Mouse (Mus musculus): ENCODE results near the gene Hils1. TPM values are rescaled to one million over a fixed set of nuclear protein-coding genes. Genes with fewer than 3 reads are reported as not detected.

Gene Hils1
- polyA plus RNA-seq, 1 experiment: not detected

- Histone ChIP-seq H3K4me1 (ENCODE audit: control insufficient read depth, insufficient read depth, low read length) (peaks cover 3% of the 10 kb centered on the region; the same call in 1 of the 2 replicates), H3K4me3 (ENCODE audit: insufficient read depth, low read length) (no peak overlapping the region), H3K27ac (ENCODE audit: insufficient read depth, low read length) (no peak overlapping the region)
- TF ChIP-seq POLR2A (IDR thresholded peaks at IDR 0.05; ENCODE audit: extremely low read depth, insufficient read depth, low read length) (no peak), CTCF (IDR thresholded peaks at IDR 0.05; ENCODE audit: extremely low read depth, insufficient read depth, low read length) (no peak)
Observed at GRCm38 (mm10) chr11:94934526-94934925, 32.9 kb upstream of the Hils1 start.

GRCm38 (mm10) chr11:94936045-94936444, 31.3 kb upstream of the Hils1 start, which contains the start of gene Col1a1:
TSS of gene Col1a1 (plus strand) at chr11:94936224.
- H3K27ac ChIP-seq (ENCODE audit: insufficient read depth, low read length): no peak within 1 kb of the TSS
- H3K4me3 ChIP-seq (ENCODE audit: insufficient read depth, low read length): no peak within 1 kb of the TSS
- TF ChIP-seq POLR2A (IDR thresholded peaks at IDR 0.05; ENCODE audit: extremely low read depth, insufficient read depth, low read length) (no peak), CTCF (IDR thresholded peaks at IDR 0.05; ENCODE audit: extremely low read depth, insufficient read depth, low read length) (no peak)
- H3K4me1 ChIP-seq (ENCODE audit: control insufficient read depth, insufficient read depth, low read length): peaks cover 3% of the 10 kb centered on the region; the same call in 1 of the 2 replicates

DNA sequence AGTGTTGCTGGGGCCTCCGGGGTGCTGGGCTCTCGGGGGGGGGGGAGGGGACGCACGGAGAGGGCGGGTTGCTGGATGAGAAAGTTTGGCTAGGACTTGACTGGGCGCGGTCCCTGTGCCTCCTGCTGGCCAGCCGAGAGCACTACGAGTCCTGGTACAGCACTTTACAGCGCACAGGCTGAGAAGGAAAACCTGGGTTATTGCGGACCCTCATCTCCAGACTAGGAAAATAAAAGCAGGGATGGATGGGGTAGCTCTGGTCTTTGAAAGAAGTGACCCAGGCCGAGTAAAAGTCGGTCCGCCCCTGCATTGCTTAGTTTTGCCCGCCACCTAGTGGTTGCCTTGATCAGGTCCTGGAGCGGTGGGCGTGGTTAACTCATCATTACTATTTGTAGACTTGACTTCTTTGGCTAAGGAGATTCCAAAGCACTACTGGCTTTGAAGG, 30.5 kb upstream of the Hils1 start:
- TF ChIP-seq POLR2A (IDR thresholded peaks at IDR 0.05; ENCODE audit: extremely low read depth, insufficient read depth, low read length) (no peak), CTCF (IDR thresholded peaks at IDR 0.05; ENCODE audit: extremely low read depth, insufficient read depth, low read length) (peak; percentile 78)
- Histone ChIP-seq H3K27ac (ENCODE audit: insufficient read depth, low read length) (no peak overlapping the region), H3K4me3 (ENCODE audit: insufficient read depth, low read length) (no peak overlapping the region), H3K4me1 (ENCODE audit: control insufficient read depth, insufficient read depth, low read length) (peaks cover 3% of the 10 kb centered on the region; the same call in 1 of the 2 replicates)

GRCm38 (mm10) chr11:94937335-94937781, 30.0 kb upstream of the Hils1 start:
- H3K4me3 ChIP-seq (ENCODE audit: insufficient read depth, low read length): no peak overlapping the region
- peaks cover 3% of the 10 kb centered on the region; the same call in 1 of the 2 replicates for H3K4me1 ChIP-seq (ENCODE audit: control insufficient read depth, insufficient read depth, low read length)
- H3K27ac ChIP-seq (ENCODE audit: insufficient read depth, low read length): no peak overlapping the region
- TF ChIP-seq POLR2A (IDR thresholded peaks at IDR 0.05; ENCODE audit: extremely low read depth, insufficient read depth, low read length): no peak
- TF ChIP-seq CTCF (IDR thresholded peaks at IDR 0.05; ENCODE audit: extremely low read depth, insufficient read depth, low read length): no peak

GRCm38 (mm10) chr11:94937787-94938186, 29.6 kb upstream of the Hils1 start:
- Histone ChIP-seq H3K4me3 (ENCODE audit: insufficient read depth, low read length) (no peak overlapping the region), H3K27ac (ENCODE audit: insufficient read depth, low read length) (no peak overlapping the region), H3K4me1 (ENCODE audit: control insufficient read depth, insufficient read depth, low read length) (peaks cover 3% of the 10 kb centered on the region; the same call in 1 of the 2 replicates)
- TF ChIP-seq POLR2A (IDR thresholded peaks at IDR 0.05; ENCODE audit: extremely low read depth, insufficient read depth, low read length) (no peak), CTCF (IDR thresholded peaks at IDR 0.05; ENCODE audit: extremely low read depth, insufficient read depth, low read length) (no peak)

DNA sequence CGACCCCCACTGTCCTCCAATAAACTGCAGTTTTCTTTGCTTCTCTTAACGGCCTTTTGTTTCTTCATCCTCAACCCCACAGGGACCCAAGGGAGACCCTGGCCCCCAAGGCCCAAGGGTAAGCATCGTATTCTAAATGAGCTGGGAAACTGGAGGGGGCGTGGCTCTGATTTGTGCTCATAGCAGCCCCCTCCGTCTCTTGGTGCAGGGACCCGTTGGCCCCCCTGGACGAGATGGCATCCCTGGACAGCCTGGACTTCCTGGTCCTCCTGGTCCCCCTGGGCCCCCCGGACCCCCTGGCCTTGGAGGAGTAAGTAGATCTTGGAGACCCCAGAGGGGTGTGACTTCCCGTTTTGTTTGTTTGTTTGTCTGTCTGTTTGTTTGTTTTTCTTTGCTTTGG, 29.1 kb upstream of the Hils1 start:
- Histone ChIP-seq H3K4me1 (ENCODE audit: control insufficient read depth, insufficient read depth, low read length) (peaks cover 3% of the 10 kb centered on the region; the same call in 1 of the 2 replicates), H3K27ac (ENCODE audit: insufficient read depth, low read length) (no peak overlapping the region), H3K4me3 (ENCODE audit: insufficient read depth, low read length) (no peak overlapping the region)
- TF ChIP-seq CTCF (IDR thresholded peaks at IDR 0.05; ENCODE audit: extremely low read depth, insufficient read depth, low read length) (no peak), POLR2A (IDR thresholded peaks at IDR 0.05; ENCODE audit: extremely low read depth, insufficient read depth, low read length) (no peak)

DNA sequence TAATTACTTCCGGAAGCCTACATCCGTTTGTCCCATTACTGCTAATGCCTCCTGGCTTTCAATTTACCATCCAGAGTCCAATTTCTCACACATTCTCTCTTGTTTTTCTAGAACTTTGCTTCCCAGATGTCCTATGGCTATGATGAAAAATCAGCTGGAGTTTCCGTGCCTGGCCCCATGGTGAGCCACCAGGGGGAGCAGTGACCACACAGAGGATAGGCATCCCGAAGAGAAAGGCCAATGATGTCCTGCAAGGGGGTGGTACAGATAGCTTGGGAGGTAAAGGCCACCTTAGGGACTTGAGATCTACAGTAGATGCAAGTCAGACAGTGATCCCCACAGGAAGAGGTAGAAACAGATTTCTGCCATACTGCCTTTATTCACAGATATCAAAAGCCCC, 28.1 kb upstream of the Hils1 start:
- Histone ChIP-seq H3K4me3 (ENCODE audit: insufficient read depth, low read length) (no peak overlapping the region), H3K27ac (ENCODE audit: insufficient read depth, low read length) (no peak overlapping the region), H3K4me1 (ENCODE audit: control insufficient read depth, insufficient read depth, low read length) (peaks cover 3% of the 10 kb centered on the region; the same call in 1 of the 2 replicates)
- TF ChIP-seq POLR2A (IDR thresholded peaks at IDR 0.05; ENCODE audit: extremely low read depth, insufficient read depth, low read length): no peak
- TF ChIP-seq CTCF (IDR thresholded peaks at IDR 0.05; ENCODE audit: extremely low read depth, insufficient read depth, low read length): peak; percentile 79

- Histone ChIP-seq H3K4me3 (ENCODE audit: insufficient read depth, low read length) (no peak overlapping the region), H3K27ac (ENCODE audit: insufficient read depth, low read length) (no peak overlapping the region), H3K4me1 (ENCODE audit: control insufficient read depth, insufficient read depth, low read length) (peaks cover 3% of the 10 kb centered on the region; the same call in 1 of the 2 replicates)
- TF ChIP-seq CTCF (IDR thresholded peaks at IDR 0.05; ENCODE audit: extremely low read depth, insufficient read depth, low read length): no peak
- TF ChIP-seq POLR2A (IDR thresholded peaks at IDR 0.05; ENCODE audit: extremely low read depth, insufficient read depth, low read length): no peak
Observed at GRCm38 (mm10) chr11:94941121-94941520, 26.3 kb upstream of the Hils1 start.

- no peak for TF ChIP-seq POLR2A (IDR thresholded peaks at IDR 0.05; ENCODE audit: extremely low read depth, insufficient read depth, low read length)
- TF ChIP-seq CTCF (IDR thresholded peaks at IDR 0.05; ENCODE audit: extremely low read depth, insufficient read depth, low read length): no peak
- H3K27ac ChIP-seq (ENCODE audit: insufficient read depth, low read length): no peak overlapping the region
- peaks cover 3% of the 10 kb centered on the region; the same call in 1 of the 2 replicates for H3K4me1 ChIP-seq (ENCODE audit: control insufficient read depth, insufficient read depth, low read length)
- no peak overlapping the region for H3K4me3 ChIP-seq (ENCODE audit: insufficient read depth, low read length)
Observed at GRCm38 (mm10) chr11:94941776-94942175, 25.6 kb upstream of the Hils1 start.

- Histone ChIP-seq H3K4me1 (ENCODE audit: control insufficient read depth, insufficient read depth, low read length) (peaks cover 3% of the 10 kb centered on the region; the same call in 1 of the 2 replicates), H3K4me3 (ENCODE audit: insufficient read depth, low read length) (no peak overlapping the region), H3K27ac (ENCODE audit: insufficient read depth, low read length) (no peak overlapping the region)
- TF ChIP-seq CTCF (IDR thresholded peaks at IDR 0.05; ENCODE audit: extremely low read depth, insufficient read depth, low read length): peak; percentile 40; the same call in 1 of the 2 replicates
- TF ChIP-seq POLR2A (IDR thresholded peaks at IDR 0.05; ENCODE audit: extremely low read depth, insufficient read depth, low read length): no peak
Observed at GRCm38 (mm10) chr11:94942282-94943023, 24.9 kb upstream of the Hils1 start.
